Mouse (Mus musculus) midbrain, embryonic 15.5 days (tissue): Measurements from ENCODE around the gene Baz2b. TPM values are rescaled to one million over a fixed set of nuclear protein-coding genes. Genes with fewer than 3 reads are reported as not detected.

Source experiments
- ATAC-seq: fragments of 200-750 bp; cut with Nextera tagmentation; replicated peaks from 2 replicates; pipeline ENCODE4 v1.8.0; 2017; ENCODE audit warnings: moderate TSS enrichment
- H3K27ac ChIP-seq: fragments of 300-500 bp; sonication (generic); 2 replicates; pipeline ENCODE4 v1.5.1; 2015; ENCODE audit warnings: mild to moderate bottlenecking, inconsistent platforms
- H3K27me3 ChIP-seq: fragments of 300-500 bp; sonication (generic); replicated peaks from 2 replicates; pipeline ENCODE4 v1.6.1; 2015; ENCODE audit warnings: inconsistent platforms
- H3K36me3 ChIP-seq: fragments of 300-500 bp; sonication (generic); replicated peaks from 2 replicates; pipeline ENCODE4 v1.6.1; 2015; ENCODE audit warnings: inconsistent platforms
- H3K4me1 ChIP-seq: fragments of 300-500 bp; sonication (generic); 2 replicates; pipeline ENCODE4 v1.6.1; 2015; ENCODE audit warnings: inconsistent platforms
- H3K4me2 ChIP-seq: fragments of 300-500 bp; sonication (generic); 2 replicates; pipeline ENCODE4 v1.6.1; 2015; ENCODE audit warnings: inconsistent platforms, mild to moderate bottlenecking, moderate library complexity
- H3K4me3 ChIP-seq: fragments of 300-500 bp; sonication (generic); 2 replicates; pipeline ENCODE4 v1.5.1; 2015; ENCODE audit warnings: mild to moderate bottlenecking, inconsistent platforms
- H3K9ac ChIP-seq: fragments of 300-500 bp; sonication (generic); 2 replicates; pipeline ENCODE4 v1.6.1; 2015; ENCODE audit warnings: mild to moderate bottlenecking, inconsistent platforms
- H3K9me3 ChIP-seq: fragments of 300-500 bp; sonication (generic); 2 replicates; pipeline ENCODE4 v1.6.1; 2016; ENCODE audit warnings: inconsistent platforms
- WGBS: fragments of 180-500 bp; shearing (Covaris S2); methylation state at CpG from one replicate; pipeline ENCODE4 v1.1.7; 2015; ENCODE audit warnings: mixed read lengths; 5-methylcytosine and 5-hydroxymethylcytosine counted together
- polyA plus RNA-seq: library from polyadenylated mRNA; unstranded; fragments of >200 nt; fragmentation: Nextera tagmentation; extraction: Ambion mirVana; gene quantifications from 2 replicates; pipeline ENCODE4 v1.2.1, GENCODE M21; 2015

Baz2b gene
- polyA plus RNA-seq, 1 experiment from 2014 or later: 86.7 TPM

DNA sequence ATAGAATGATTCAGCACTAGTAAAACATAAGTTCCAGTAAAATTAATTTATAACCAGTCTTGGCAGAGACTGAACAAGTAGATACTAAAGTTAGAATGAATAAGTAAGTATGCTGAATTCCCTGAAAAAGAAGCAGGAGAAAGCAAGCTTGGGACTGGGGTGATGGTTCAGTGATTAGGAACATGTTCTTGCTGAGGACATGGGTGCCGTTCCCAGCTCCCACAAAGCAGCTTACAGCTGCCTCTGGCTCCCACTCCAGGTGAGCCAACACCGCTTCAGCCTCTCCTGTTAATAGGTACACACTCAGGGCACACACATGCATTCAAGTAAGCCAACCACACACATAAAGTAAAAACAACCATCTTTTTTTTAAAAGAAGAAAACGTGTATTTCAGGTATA, 32.1 kb downstream of the Baz2b start:
- no peak overlapping the region for H3K4me2 ChIP-seq
- H3K9ac ChIP-seq: no peak overlapping the region
- no peak for ATAC-seq
- no peaks in the 10 kb centered on the region for H3K27me3 ChIP-seq
- 80% methylated on average over 3 of the region's 3 CpGs for WGBS
- no peak overlapping the region for H3K27ac ChIP-seq
- H3K4me3 ChIP-seq: no peak overlapping the region
- H3K36me3 ChIP-seq: no peaks in the 10 kb centered on the region
- no peaks in the 10 kb centered on the region for H3K4me1 ChIP-seq
- no peaks in the 10 kb centered on the region for H3K9me3 ChIP-seq

DNA sequence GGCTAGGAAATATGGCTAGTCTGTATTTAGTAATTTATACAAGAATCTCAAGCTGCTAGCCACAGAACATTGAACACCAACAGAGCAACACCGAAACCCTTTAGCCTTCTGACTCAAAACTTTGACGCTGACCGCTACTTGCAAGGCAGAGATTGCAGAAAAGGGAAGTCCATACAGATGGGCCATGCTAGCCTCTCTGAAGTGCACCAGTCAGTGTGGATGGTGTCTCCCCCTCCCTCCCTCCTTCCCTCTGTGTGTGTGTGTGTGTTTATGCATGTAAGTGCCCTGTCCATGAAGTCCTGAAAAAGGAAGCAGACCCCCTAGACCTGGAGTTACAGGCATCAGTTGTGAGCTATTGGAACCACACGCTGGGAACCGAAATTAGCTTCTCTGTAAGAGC, 33.6 kb downstream of the Baz2b start:
- H3K4me3 ChIP-seq: no peak overlapping the region
- no peak overlapping the region for H3K27ac ChIP-seq
- H3K9ac ChIP-seq: no peak overlapping the region
- H3K36me3 ChIP-seq: no peaks in the 10 kb centered on the region
- H3K27me3 ChIP-seq: no peaks in the 10 kb centered on the region
- no peak for ATAC-seq
- WGBS: 86% methylated on average over 5 of the region's 5 CpGs
- no peaks in the 10 kb centered on the region for H3K4me1 ChIP-seq
- no peaks in the 10 kb centered on the region for H3K9me3 ChIP-seq
- H3K4me2 ChIP-seq: no peak overlapping the region

- H3K27me3 ChIP-seq: no peaks in the 10 kb centered on the region
- H3K27ac ChIP-seq: no peak overlapping the region
- no peak overlapping the region for H3K4me2 ChIP-seq
- no peak overlapping the region for H3K9ac ChIP-seq
- H3K9me3 ChIP-seq: no peaks in the 10 kb centered on the region
- 90% methylated on average over 3 of the region's 4 CpGs for WGBS
- H3K4me1 ChIP-seq: no peaks in the 10 kb centered on the region
- no peak overlapping the region for H3K4me3 ChIP-seq
- no peaks in the 10 kb centered on the region for H3K36me3 ChIP-seq
- ATAC-seq: no peak
Observed at GRCm38 (mm10) chr2:60175078-60175477, 34.6 kb downstream of the Baz2b start.

DNA sequence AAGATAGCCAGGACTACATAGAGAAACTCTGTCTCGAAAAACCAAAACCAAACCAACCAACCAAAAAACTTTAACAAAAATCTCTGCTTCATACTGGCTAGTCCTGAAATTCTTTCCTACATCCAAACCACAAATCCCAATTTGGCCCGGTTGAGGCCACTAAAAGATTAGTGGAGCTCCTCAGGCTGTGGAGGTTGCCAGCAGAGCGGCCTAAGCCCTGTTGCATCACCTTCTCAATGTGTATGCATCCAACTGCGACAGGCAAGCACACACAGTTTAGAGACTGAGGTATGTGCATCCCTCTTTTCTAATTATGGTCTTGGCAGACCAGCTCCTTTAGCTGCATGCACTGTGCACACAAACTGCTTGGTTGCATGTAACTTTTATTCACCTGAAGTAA, 36.0 kb downstream of the Baz2b start:
- Histone ChIP-seq H3K27me3 (no peaks in the 10 kb centered on the region), H3K27ac (no peak overlapping the region), H3K4me1 (no peaks in the 10 kb centered on the region), H3K9ac (no peak overlapping the region), H3K4me3 (no peak overlapping the region), H3K36me3 (no peaks in the 10 kb centered on the region), H3K4me2 (no peak overlapping the region), H3K9me3 (no peaks in the 10 kb centered on the region)
- WGBS: 92% methylated on average over 4 of the region's 4 CpGs
- ATAC-seq: no peak

DNA sequence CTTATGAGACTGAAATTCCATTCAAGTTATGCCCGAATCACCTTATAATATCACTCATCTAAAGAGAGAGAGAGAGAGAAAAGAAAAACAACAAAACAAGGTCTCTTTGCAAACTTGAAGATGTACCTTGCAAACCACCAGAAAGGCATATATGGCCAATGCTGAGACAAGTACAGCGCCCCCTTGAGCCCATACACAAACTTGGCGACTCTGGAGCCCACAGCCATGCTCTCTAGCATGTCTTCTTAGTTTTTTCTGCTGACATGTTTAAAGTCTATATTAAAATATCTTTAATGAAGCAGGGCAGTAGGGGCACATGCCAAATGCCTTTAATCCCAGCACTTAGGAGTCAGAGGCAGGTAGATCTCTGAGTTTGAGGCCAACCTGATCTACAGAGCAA, 36.4 kb downstream of the Baz2b start:
- WGBS: 67% methylated on average over 3 of the region's 3 CpGs

DNA sequence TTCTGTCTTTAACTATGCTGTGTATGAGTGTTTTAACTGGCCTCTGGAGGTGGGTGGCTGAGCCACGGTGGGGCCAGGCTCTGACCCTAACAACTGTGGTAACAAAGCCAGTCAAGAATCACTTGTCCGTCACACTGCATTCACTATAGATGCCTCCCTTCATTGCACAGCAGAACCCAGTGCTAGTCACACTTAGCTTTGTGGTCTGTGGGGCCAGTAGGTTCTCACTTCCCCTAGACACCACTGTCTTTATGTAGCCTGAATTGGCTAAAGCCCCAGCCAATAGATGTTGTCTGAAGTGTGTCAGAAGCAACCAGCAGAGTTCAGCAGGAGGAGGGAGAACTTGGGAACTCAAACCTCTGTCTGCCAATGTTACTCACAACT, 37.1 kb downstream of the Baz2b start:
- no peak overlapping the region for H3K4me3 ChIP-seq
- H3K9ac ChIP-seq: no peak overlapping the region
- no peaks in the 10 kb centered on the region for H3K27me3 ChIP-seq
- H3K9me3 ChIP-seq: no peaks in the 10 kb centered on the region
- no peaks in the 10 kb centered on the region for H3K36me3 ChIP-seq
- no peak for ATAC-seq
- no peak overlapping the region for H3K4me2 ChIP-seq
- H3K4me1 ChIP-seq: no peaks in the 10 kb centered on the region
- 61% methylated on average over 2 of the region's 2 CpGs for whole genome bisulfite sequencing
- no peak overlapping the region for H3K27ac ChIP-seq

More for the DNA sequence above, 36.4 kb downstream of the Baz2b start:
- H3K9me3 ChIP-seq: no peaks in the 10 kb centered on the region
- no peak overlapping the region for H3K9ac ChIP-seq
- H3K36me3 ChIP-seq: no peaks in the 10 kb centered on the region
- H3K4me1 ChIP-seq: no peaks in the 10 kb centered on the region
- H3K27me3 ChIP-seq: no peaks in the 10 kb centered on the region
- no peak overlapping the region for H3K4me2 ChIP-seq
- ATAC-seq: no peak
- H3K27ac ChIP-seq: no peak overlapping the region
- no peak overlapping the region for H3K4me3 ChIP-seq

DNA sequence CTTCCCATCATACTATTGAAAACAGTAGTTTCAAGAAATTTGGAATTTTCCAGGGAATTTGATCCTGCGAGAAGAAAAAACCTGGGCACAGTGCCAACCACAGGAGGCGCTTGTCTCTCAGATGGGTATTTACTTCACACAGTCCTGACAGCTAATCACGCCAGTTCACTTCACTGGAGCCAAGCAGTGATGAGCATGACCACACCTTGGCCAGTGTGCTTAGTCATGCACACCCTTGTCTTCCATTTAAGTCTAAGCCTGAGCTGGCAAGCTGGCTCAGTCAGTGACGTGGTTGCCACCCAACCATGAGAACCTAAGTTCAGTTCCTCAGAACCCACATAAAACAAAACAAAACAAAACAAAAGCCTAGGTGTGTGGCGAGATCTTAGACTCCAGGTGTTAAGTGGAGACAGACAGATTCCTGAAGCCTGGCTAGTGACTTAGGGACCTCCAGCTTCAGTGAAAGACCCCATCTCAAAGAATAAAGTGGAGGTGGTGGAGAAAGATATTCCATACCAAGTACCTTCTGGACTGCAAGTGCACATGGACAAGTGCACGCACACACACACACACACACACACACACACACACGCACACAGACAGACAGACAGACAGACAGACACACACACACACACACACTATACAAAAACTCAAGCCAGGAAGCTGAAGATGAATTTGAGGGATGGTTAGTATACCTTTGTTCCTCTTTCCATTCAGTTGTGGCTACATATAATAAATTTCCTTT, 37.7 kb downstream of the Baz2b start:
- no peak for ATAC-seq
- no peak overlapping the region for H3K4me2 ChIP-seq
- no peaks in the 10 kb centered on the region for H3K27me3 ChIP-seq
- no peaks in the 10 kb centered on the region for H3K36me3 ChIP-seq
- H3K27ac ChIP-seq: no peak overlapping the region
- 67% methylated on average over 7 of the region's 7 CpGs for WGBS
- H3K9ac ChIP-seq: no peak overlapping the region
- no peaks in the 10 kb centered on the region for H3K9me3 ChIP-seq
- H3K4me1 ChIP-seq: no peaks in the 10 kb centered on the region
- H3K4me3 ChIP-seq: no peak overlapping the region

DNA sequence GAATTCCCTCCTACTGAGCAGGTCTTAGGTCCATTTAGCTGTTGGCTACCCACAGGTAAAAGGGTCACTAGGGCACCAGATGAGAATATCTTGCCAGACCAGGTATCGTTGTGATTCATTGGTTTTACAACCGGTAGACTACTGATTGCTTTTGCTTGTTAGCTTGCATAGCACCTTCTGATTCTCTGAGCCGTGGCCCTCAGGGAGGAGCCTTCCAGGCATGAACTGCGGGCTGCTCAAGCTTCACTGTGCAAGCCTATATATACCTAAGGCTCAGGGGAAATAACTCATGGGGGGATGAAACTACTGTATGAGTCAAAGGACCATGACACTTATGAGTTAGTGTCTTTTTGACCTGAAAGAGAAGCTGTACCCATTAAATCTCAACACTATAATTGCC, 42.8 kb downstream of the Baz2b start:
- no peaks in the 10 kb centered on the region for H3K27me3 ChIP-seq
- 89% methylated on average over 4 of the region's 4 CpGs for WGBS
- no peak overlapping the region for H3K27ac ChIP-seq
- H3K4me2 ChIP-seq: no peak overlapping the region
- ATAC-seq: no peak
- no peaks in the 10 kb centered on the region for H3K4me1 ChIP-seq
- H3K36me3 ChIP-seq: no peaks in the 10 kb centered on the region
- H3K4me3 ChIP-seq: no peak overlapping the region
- H3K9ac ChIP-seq: no peak overlapping the region
- no peaks in the 10 kb centered on the region for H3K9me3 ChIP-seq

- Histone ChIP-seq H3K9me3 (no peaks in the 10 kb centered on the region), H3K27ac (no peak overlapping the region), H3K4me1 (no peaks in the 10 kb centered on the region), H3K36me3 (no peaks in the 10 kb centered on the region), H3K4me3 (no peak overlapping the region), H3K4me2 (no peak overlapping the region), H3K27me3 (no peaks in the 10 kb centered on the region), H3K9ac (no peak overlapping the region)
- 95% methylated on average over 11 of the region's 11 CpGs for WGBS
- no peak for ATAC-seq
Observed at GRCm38 (mm10) chr2:60165679-60166078, 44.0 kb downstream of the Baz2b start.

DNA sequence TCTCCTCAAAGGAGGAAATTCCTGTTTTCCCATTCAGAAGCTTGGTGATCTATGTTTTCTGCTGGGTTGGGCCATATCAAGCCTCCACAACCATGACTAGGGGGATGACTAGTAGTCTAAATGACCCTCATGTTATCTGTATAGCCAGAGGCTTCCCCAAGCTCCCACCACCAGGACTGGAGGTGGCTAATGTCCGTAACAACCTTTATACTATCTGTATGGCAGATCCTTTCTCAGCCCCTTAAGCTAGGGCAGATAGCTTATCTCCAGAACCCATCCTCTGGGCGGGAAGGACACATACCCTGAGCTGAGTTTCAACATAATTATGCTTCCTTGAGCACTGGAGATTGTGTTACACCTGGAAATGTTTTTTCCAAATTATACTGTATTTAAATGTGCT, 45.9 kb downstream of the Baz2b start:
- WGBS: 85% methylated on average over 2 of the region's 2 CpGs
- H3K36me3 ChIP-seq: no peaks in the 10 kb centered on the region
- H3K4me3 ChIP-seq: no peak overlapping the region
- no peaks in the 10 kb centered on the region for H3K9me3 ChIP-seq
- H3K9ac ChIP-seq: no peak overlapping the region
- ATAC-seq: no peak
- H3K4me2 ChIP-seq: no peak overlapping the region
- no peaks in the 10 kb centered on the region for H3K4me1 ChIP-seq
- no peaks in the 10 kb centered on the region for H3K27me3 ChIP-seq
- no peak overlapping the region for H3K27ac ChIP-seq

DNA sequence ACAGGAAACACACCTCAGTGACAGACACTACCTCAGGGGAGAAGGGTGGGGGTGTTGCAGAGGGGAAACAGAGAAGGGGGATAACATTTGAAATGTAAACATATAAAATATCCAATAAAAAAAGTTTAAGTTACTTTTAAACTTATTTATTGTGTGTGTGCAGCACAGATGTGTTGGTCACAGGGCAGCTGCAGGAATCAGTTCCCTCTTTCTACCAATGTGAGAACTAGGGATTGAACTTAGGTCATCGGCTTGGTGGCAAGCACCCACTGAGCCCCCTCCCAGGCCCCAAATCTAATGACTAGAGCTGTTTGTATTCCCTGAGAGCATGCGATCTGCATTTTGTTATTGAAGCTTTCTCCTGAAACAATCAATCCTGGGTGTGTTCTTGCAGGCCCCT, 57.2 kb downstream of the Baz2b start:
- H3K4me3 ChIP-seq: no peak overlapping the region
- H3K36me3 ChIP-seq: no peaks in the 10 kb centered on the region
- 80% methylated on average over 2 of the region's 2 CpGs for WGBS
- ATAC-seq: no peak
- H3K9me3 ChIP-seq: no peaks in the 10 kb centered on the region
- H3K9ac ChIP-seq: no peak overlapping the region
- H3K27me3 ChIP-seq: no peaks in the 10 kb centered on the region
- H3K4me1 ChIP-seq: no peaks in the 10 kb centered on the region
- H3K27ac ChIP-seq: no peak overlapping the region
- no peak overlapping the region for H3K4me2 ChIP-seq

DNA sequence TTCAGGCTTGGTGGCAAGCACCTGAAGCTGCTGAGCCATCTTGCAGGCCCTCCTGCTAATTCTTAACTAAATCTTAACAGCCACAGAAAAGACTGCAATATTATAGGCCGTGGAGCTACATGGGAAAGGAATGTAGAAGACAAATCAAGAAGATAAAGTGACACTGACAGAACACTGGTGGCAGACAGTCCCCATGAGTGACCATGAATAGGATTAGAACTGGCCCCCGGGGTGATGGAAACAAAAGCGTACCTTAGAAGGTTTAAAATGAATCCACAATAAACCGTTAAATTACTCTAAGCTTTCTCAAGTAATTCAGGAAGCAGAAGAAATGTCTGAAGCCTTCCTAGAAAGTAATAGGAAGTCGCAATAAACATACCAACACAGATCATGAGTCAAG, 61.0 kb downstream of the Baz2b start:
- Histone ChIP-seq H3K9me3 (no peaks in the 10 kb centered on the region), H3K27ac (no peak overlapping the region), H3K36me3 (no peaks in the 10 kb centered on the region), H3K4me3 (no peak overlapping the region), H3K4me1 (peaks cover 3% of the 10 kb centered on the region; the same call in 1 of the 2 replicates), H3K9ac (no peak overlapping the region), H3K27me3 (no peaks in the 10 kb centered on the region), H3K4me2 (no peak overlapping the region)
- ATAC-seq: no peak
- 27% methylated on average over 5 of the region's 5 CpGs for WGBS

- WGBS: 52% methylated on average over 3 of the region's 3 CpGs
Observed at GRCm38 (mm10) chr2:60147428-60147827, 62.2 kb downstream of the Baz2b start.

More at GRCm38 (mm10) chr2:60147428-60147827, 62.2 kb downstream of the Baz2b start:
- no peak for ATAC-seq
- Histone ChIP-seq H3K36me3 (no peaks in the 10 kb centered on the region), H3K4me1 (peaks cover 3% of the 10 kb centered on the region; the same call in 1 of the 2 replicates), H3K27ac (no peak overlapping the region), H3K4me3 (no peak overlapping the region), H3K9ac (no peak overlapping the region), H3K27me3 (no peaks in the 10 kb centered on the region), H3K4me2 (no peak overlapping the region), H3K9me3 (no peaks in the 10 kb centered on the region)
